Comparison of ENCODE assay signal across 13 mouse cellular contexts in genomic region chr13:35212276-35212675, GRCm38 (mm10).
DNase-seq lines count a peak whose midpoint lies in the region; ATAC-seq and TF ChIP-seq lines count a peak whose summit lies in the region.
"Had no signal": no experiment of that assay in that cellular context is flagged by ENCODE, and none has a peak within 500 bp of the region (broad histone marks: within the 10 kb centered on the region; RNA-seq: fewer than 3 reads in every experiment).

No protein-coding gene starts in this region.

- ATAC-seq in heart, embryonic 12.5 days (ENCODE audit: insufficient number of reproducible peaks, low FRiP score) = no peak
- no peak for ATAC-seq in megakaryocyte progenitor cell, adult 5-6 weeks (replicated peaks; ENCODE audit: poor library complexity)
- ATAC-seq: liver, embryonic 12.5 days had no signal

- H3K27me3 ChIP-seq in heart, embryonic 12.5 days (replicated peaks) = no peaks in the 10 kb centered on the region
- H3K27me3 ChIP-seq: liver, embryonic 12.5 days; neural tube, embryonic 15.5 days had no signal

- H3K27ac ChIP-seq in heart, embryonic 12.5 days (ENCODE audit: poor library complexity, severe bottlenecking) = no peak overlapping the region
- H3K27ac ChIP-seq in gastrocnemius, adult 2 months = no peak overlapping the region
- H3K27ac ChIP-seq: liver, embryonic 12.5 days; neural tube, embryonic 15.5 days had no signal

- no peak overlapping the region for H3K4me2 ChIP-seq in heart, embryonic 12.5 days
- H3K4me2 ChIP-seq: liver, embryonic 12.5 days; neural tube, embryonic 15.5 days had no signal

- H3K9ac ChIP-seq in heart, embryonic 12.5 days = no peak overlapping the region
- H3K9ac ChIP-seq: liver, embryonic 12.5 days; neural tube, embryonic 15.5 days had no signal

- H3K4me1 ChIP-seq in heart, embryonic 12.5 days (replicated peaks) = peaks cover 10% of the 10 kb centered on the region
- H3K4me1 ChIP-seq: neural tube, embryonic 15.5 days had no signal

- no peaks in the 10 kb centered on the region for H3K9me3 ChIP-seq in heart, embryonic 12.5 days (replicated peaks)
- H3K9me3 ChIP-seq: liver, embryonic 12.5 days; neural tube, embryonic 15.5 days had no signal

- no peaks in the 10 kb centered on the region for H3K36me3 ChIP-seq in heart, embryonic 12.5 days
- H3K36me3 ChIP-seq: liver, embryonic 12.5 days; neural tube, embryonic 15.5 days had no signal

- peak; percentile 35 for DNase-seq in heart, adult 8-10 months (ENCODE audit: low spot score)
- DNase-seq in 3T3-L1 (ENCODE audit: low read depth, low spot score) = peak; percentile 27
- peak; percentile 73 for DNase-seq in cerebellum, adult 11 months
- peak; percentile 58 for DNase-seq in gastrocnemius, adult 2 months
- no peak for DNase-seq in frontal cortex, postnatal 10 days (ENCODE audit: low spot score in 2 of 2)
- no peak for DNase-seq in yolk sac, embryonic 10.5 days (ENCODE audit: low spot score)
- DNase-seq: kidney, postnatal 36 days; lung, postnatal 36 days; right cerebral cortex, postnatal 14 days had no signal

- no peak for TF ChIP-seq CTCF in gastrocnemius, adult 2 months (IDR thresholded peaks at IDR 0.05)

- 86% methylated on average over 4 of the region's 4 CpGs for WGBS in heart, embryonic 12.5 days

- no peak overlapping the region for H3K4me3 ChIP-seq in heart, embryonic 12.5 days
- no peak overlapping the region for H3K4me3 ChIP-seq in gastrocnemius, adult 2 months
- H3K4me3 ChIP-seq: liver, embryonic 12.5 days; neural tube, embryonic 15.5 days had no signal

- intact Hi-C loops in gastrocnemius, adult 2 months (cut with DNase I) = no loop called here

Comparison
In these comparisons a context has a peak if more than half of its experiments do, and no peak if none do; other contexts are left out.
1. DNase-seq: peak in heart, adult 8-10 months (single experiment), 3T3-L1 (single experiment), cerebellum, adult 11 months (single experiment) and gastrocnemius, adult 2 months (single experiment); none in frontal cortex, postnatal 10 days (0 of 2) and yolk sac, embryonic 10.5 days (single experiment).